Comparison of ENCODE assay signal across 15 mouse cellular contexts in the genomic region with DNA sequence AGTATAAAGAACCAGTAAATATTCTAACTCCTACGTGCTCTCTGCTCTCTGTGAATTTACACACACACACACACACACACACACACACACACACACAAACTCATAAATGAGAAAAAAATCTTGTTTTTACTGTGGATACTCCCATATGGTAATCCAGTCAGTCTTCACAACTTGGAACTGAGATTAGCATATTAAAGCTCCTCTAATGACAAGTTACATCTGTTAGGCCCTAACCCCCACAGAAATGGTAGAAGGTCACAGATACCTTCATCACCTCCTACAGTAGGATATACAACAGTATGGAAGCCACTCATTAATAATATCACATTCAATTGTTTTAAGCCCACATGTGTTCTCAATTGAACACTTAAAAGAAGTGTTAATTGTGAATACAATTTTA.
DNase-seq lines count a peak whose midpoint lies in the region; ATAC-seq and TF ChIP-seq lines count a peak whose summit lies in the region.
"Had no signal": no experiment of that assay in that cellular context is flagged by ENCODE, and none has a peak within 500 bp of the region (broad histone marks: within the 10 kb centered on the region; RNA-seq: fewer than 3 reads in every experiment).

No protein-coding gene starts in this region.

- peak; percentile 45 for DNase-seq in forebrain, embryonic 14.5 days (ENCODE audit: low spot score)
- DNase-seq in forebrain, postnatal 0 days, result no peak
- DNase-seq in lung, adult 18-20 months, result no peak
- DNase-seq: adrenal gland, adult 2 months; adrenal gland, postnatal 10 days; adrenal gland, postnatal 25 days; cerebellum, adult 11-12 months; cerebellum, adult 2 months; cerebellum, adult 9-10 months; cerebellum, postnatal 10 days; cerebellum, postnatal 25 days had no signal

- WGBS in forebrain, embryonic 14.5 days, result 55% methylated on average over 1 of the region's 1 CpGs
- 50% methylated on average over 1 of the region's 1 CpGs for WGBS in forebrain, postnatal 0 days
- whole genome bisulfite sequencing in forebrain, embryonic 16.5 days, result 50% methylated on average over 1 of the region's 1 CpGs
- 86% methylated on average over 1 of the region's 1 CpGs for WGBS in forebrain, embryonic 12.5 days

- H3K27me3 ChIP-seq in forebrain, embryonic 14.5 days (replicated peaks; ENCODE audit: control insufficient read depth, insufficient read depth, low read length), result no peaks in the 10 kb centered on the region
- no peaks in the 10 kb centered on the region for H3K27me3 ChIP-seq in forebrain, postnatal 0 days (ENCODE audit: insufficient read depth, low read length)
- no peaks in the 10 kb centered on the region for H3K27me3 ChIP-seq in forebrain, embryonic 16.5 days (replicated peaks; ENCODE audit: control insufficient read depth, insufficient read depth, low read length)
- H3K27me3 ChIP-seq in forebrain, embryonic 12.5 days, result no peaks in the 10 kb centered on the region
- H3K27me3 ChIP-seq: embryonic facial prominence, embryonic 12.5 days had no signal

- H3K9ac ChIP-seq in forebrain, embryonic 14.5 days (ENCODE audit: low read length), result no peak overlapping the region
- no peak overlapping the region for H3K9ac ChIP-seq in forebrain, postnatal 0 days
- H3K9ac ChIP-seq in forebrain, embryonic 16.5 days (replicated peaks; ENCODE audit: low read depth, low read length), result no peak overlapping the region
- H3K9ac ChIP-seq in forebrain, embryonic 12.5 days, result no peak overlapping the region
- H3K9ac ChIP-seq: embryonic facial prominence, embryonic 12.5 days had no signal

- peak; percentile 68 for ATAC-seq in forebrain, embryonic 14.5 days
- no peak for ATAC-seq in forebrain, postnatal 0 days
- ATAC-seq in forebrain, embryonic 16.5 days, result peak; percentile 63
- no peak for ATAC-seq in forebrain, embryonic 12.5 days (ENCODE audit: low FRiP score)

- H3K4me3 ChIP-seq in forebrain, embryonic 14.5 days (ENCODE audit: low read depth, low read length), result no peak overlapping the region
- no peak overlapping the region for H3K4me3 ChIP-seq in forebrain, postnatal 0 days (ENCODE audit: low read depth, low read length)
- no peak overlapping the region for H3K4me3 ChIP-seq in forebrain, embryonic 16.5 days (replicated peaks; ENCODE audit: low read length)
- no peak overlapping the region for H3K4me3 ChIP-seq in forebrain, embryonic 12.5 days (replicated peaks)
- H3K4me3 ChIP-seq: embryonic facial prominence, embryonic 10.5 days; embryonic facial prominence, embryonic 12.5 days had no signal

- no peaks in the 10 kb centered on the region for H3K9me3 ChIP-seq in forebrain, embryonic 14.5 days (replicated peaks; ENCODE audit: control insufficient read depth, low read length)
- no peaks in the 10 kb centered on the region for H3K9me3 ChIP-seq in forebrain, postnatal 0 days (ENCODE audit: low read length)
- H3K9me3 ChIP-seq in forebrain, embryonic 16.5 days (ENCODE audit: control insufficient read depth, low read length), result no peaks in the 10 kb centered on the region
- H3K9me3 ChIP-seq in forebrain, embryonic 12.5 days, result no peaks in the 10 kb centered on the region
- H3K9me3 ChIP-seq: embryonic facial prominence, embryonic 10.5 days; embryonic facial prominence, embryonic 12.5 days had no signal

- no peaks in the 10 kb centered on the region for H3K36me3 ChIP-seq in forebrain, embryonic 14.5 days (ENCODE audit: control insufficient read depth, insufficient read depth, low read length)
- H3K36me3 ChIP-seq in forebrain, postnatal 0 days (ENCODE audit: insufficient read depth), result no peaks in the 10 kb centered on the region
- H3K36me3 ChIP-seq in forebrain, embryonic 16.5 days (ENCODE audit: control insufficient read depth, insufficient read depth), result no peaks in the 10 kb centered on the region
- H3K36me3 ChIP-seq in forebrain, embryonic 12.5 days (replicated peaks), result no peaks in the 10 kb centered on the region
- H3K36me3 ChIP-seq: embryonic facial prominence, embryonic 10.5 days; embryonic facial prominence, embryonic 12.5 days had no signal

- no peak overlapping the region for H3K27ac ChIP-seq in forebrain, embryonic 14.5 days (ENCODE audit: low read depth, low read length)
- H3K27ac ChIP-seq in forebrain, postnatal 0 days (ENCODE audit: low read depth, low read length), result no peak overlapping the region
- H3K27ac ChIP-seq in forebrain, embryonic 16.5 days (ENCODE audit: low read length), result no peak overlapping the region
- no peak overlapping the region for H3K27ac ChIP-seq in forebrain, embryonic 12.5 days
- H3K27ac ChIP-seq: embryonic facial prominence, embryonic 10.5 days; embryonic facial prominence, embryonic 12.5 days had no signal

- no peaks in the 10 kb centered on the region for H3K4me1 ChIP-seq in forebrain, embryonic 14.5 days (ENCODE audit: control insufficient read depth, insufficient read depth, low read length)
- H3K4me1 ChIP-seq in forebrain, postnatal 0 days (ENCODE audit: insufficient read depth), result no peaks in the 10 kb centered on the region
- H3K4me1 ChIP-seq in forebrain, embryonic 16.5 days (replicated peaks; ENCODE audit: control insufficient read depth, insufficient read depth, low read length), result no peaks in the 10 kb centered on the region
- H3K4me1 ChIP-seq in forebrain, embryonic 12.5 days, result no peaks in the 10 kb centered on the region
- H3K4me1 ChIP-seq: embryonic facial prominence, embryonic 10.5 days; embryonic facial prominence, embryonic 12.5 days had no signal

- TF ChIP-seq CTCF in forebrain, postnatal 0 days (IDR thresholded peaks at IDR 0.05; ENCODE audit: low read depth), result no peak

- no peak overlapping the region for H3K4me2 ChIP-seq in forebrain, embryonic 14.5 days (ENCODE audit: low read length)
- H3K4me2 ChIP-seq in forebrain, postnatal 0 days (ENCODE audit: low read depth), result no peak overlapping the region
- H3K4me2 ChIP-seq in forebrain, embryonic 16.5 days (ENCODE audit: low read length), result no peak overlapping the region
- H3K4me2 ChIP-seq in forebrain, embryonic 12.5 days, result no peak overlapping the region
- H3K4me2 ChIP-seq: embryonic facial prominence, embryonic 12.5 days had no signal

Comparison
In these comparisons a context has a peak if more than half of its experiments do, and no peak if none do; other contexts are left out.
1. ATAC-seq: peak in forebrain, embryonic 14.5 days (single experiment) and forebrain, embryonic 16.5 days (single experiment); none in forebrain, postnatal 0 days (single experiment) and forebrain, embryonic 12.5 days (single experiment).